Mouse (Mus musculus) heart, adult 10 weeks (tissue): ENCODE measurements around the gene Tarbp1. TPM values are rescaled to one million over a fixed set of nuclear protein-coding genes. Genes with fewer than 3 reads are reported as not detected.

Experiments
- polyA plus RNA-seq: library from polyadenylated mRNA; stranded (reverse); fragments of 350-450 nt; fragmentation: Illumina TruSeq; extraction: RNeasy Lipid Tissue Mini Kit (QIAGEN cat#74804); gene quantifications from one replicate; pipeline ENCODE4 v1.2.3, GENCODE M21; 2014; ENCODE audit warnings: low read depth, low replicate concordance

Gene Tarbp1
- polyA plus RNA-seq: 3.6 TPM

DNA sequence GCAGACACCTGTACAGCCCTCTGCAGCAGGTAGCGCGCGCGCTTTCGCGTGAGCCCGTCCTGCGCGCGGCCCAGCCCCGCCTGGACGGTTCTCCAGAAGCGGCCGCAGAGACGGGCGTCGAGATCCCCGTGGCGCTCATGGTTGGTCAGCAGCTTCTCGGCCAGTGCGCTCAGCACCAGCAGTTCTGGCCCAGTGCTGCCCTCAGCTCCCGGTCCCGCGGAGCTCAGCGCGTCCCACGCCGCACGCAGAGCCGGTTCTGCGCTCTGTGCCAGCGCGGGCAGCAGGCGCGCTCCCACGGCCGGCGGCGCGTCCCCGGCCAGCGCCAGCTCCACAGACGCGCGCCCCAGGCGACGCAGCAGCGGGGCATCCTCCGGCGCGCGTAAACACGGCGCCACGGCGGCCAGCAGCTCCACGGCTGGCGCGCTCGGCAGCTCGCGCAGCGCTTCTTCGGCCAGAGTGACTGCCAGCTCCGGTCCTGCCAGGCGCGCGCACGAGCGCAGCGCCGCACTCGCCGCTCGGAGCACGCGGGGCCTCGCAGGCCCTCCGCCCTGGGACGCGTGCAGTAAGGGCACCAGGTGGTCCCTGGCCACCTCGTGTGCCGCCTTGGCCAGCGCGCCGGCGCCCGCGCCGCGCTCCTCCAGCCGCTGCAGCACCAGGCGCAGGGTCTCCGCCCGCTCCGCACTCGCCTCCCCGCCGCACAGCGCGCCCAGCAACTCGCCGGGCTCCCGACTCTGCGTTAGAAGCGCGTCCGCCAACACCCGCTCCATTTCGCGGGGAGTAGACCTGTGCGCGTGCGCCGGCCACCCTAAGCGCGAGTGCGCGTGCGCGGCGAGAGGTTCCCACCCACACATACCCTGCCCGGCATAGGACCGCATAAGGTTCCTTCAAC lies at the start of gene Tarbp1:
TSS of gene Tarbp1 (minus strand) at position 767 of the 889 bp plus-strand sequence.

DNA sequence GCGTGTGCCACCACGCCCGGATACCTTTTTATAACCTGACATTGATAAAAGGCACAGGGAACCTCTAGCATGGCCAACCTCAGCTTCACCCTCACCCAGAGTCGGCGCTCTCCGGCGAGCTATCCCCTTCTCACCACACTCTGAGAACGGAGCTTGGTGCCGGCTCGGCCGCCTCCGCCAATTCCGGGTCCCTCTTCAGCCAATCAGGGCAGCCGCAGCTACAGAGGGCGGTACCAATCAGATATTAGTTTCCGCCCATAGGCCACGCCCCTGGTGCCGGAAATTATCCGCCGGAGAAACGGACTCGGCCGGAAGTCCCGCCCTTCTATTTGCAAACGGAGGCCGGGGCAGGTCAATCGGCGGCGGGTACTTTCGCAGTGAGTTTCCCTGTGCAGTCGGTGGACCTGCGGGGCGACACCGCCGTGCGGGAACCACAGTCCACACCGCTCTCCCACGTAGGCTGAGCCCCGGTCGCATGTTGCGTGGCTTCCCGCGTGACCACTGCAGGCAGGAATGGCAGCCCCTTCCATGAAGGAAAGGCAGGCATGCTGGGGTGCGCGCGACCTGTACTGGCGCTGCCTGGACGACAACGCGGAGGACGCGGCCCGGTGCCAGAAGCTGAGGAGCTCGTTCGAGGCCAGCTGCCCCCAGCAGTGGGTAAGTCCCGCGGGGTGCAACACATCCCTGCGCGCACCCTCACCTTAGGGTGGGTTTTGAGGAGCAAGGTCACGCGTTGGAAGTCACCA lies 52.5 kb downstream of the Tarbp1 start, which contains the start of gene Coa6:
TSS of gene Coa6 (plus strand) at position 342 of the 746 bp plus-strand sequence.

Other genes with a start within 250 kb of the Tarbp1 start
- gene Slc35f3, start 176.5 kb downstream of the Tarbp1 start, polyA plus RNA-seq: not detected
- gene Coa6, start 52.5 kb downstream of the Tarbp1 start, polyA plus RNA-seq: 37.4 TPM
- gene Irf2bp2, start 118.9 kb upstream of the Tarbp1 start, polyA plus RNA-seq: 21.9 TPM